1 mouse cellular context compared by ENCODE assay signal in genomic region chr7:126741452-126741851, GRCm38 (mm10).
TF ChIP-seq lines count a peak whose summit lies in the region.

No protein-coding gene starts in this region.

TF ChIP-seq in MEL, 35 proteins besides CTCF, POLR2A, EP300 and RAD21:
- TF ChIP-seq POLR2AphosphoS5 (IDR thresholded peaks at IDR 0.05; ENCODE audit: borderline replicate concordance, low read depth, low read length) (peak; percentile 30; the same call in 1 of the 2 replicates), ZKSCAN1 (IDR thresholded peaks at IDR 0.05; ENCODE audit: low read depth, low read length) (no peak), POLR2AphosphoS2 (IDR thresholded peaks at IDR 0.05; ENCODE audit: low read length) (no peak)
